Mouse (Mus musculus): Measurements from ENCODE around the gene Gm9887. TPM values are rescaled to one million over a fixed set of nuclear protein-coding genes. Genes with fewer than 3 reads are reported as not detected.

The Gm9887 gene
- polyA plus RNA-seq, 2 experiments = 0.53 to 1.4 TPM

- no peak overlapping the region for H3K27ac ChIP-seq (replicated peaks; ENCODE audit: low read depth, low read length)
- 60% methylated on average over 5 of the region's 5 CpGs for WGBS
- H3K9ac ChIP-seq (ENCODE audit: low read depth, low read length, severe bottlenecking) = no peak overlapping the region
- no peak overlapping the region for H3K4me2 ChIP-seq (replicated peaks; ENCODE audit: low read depth, low read length, severe bottlenecking)
- no peak overlapping the region for H3K4me3 ChIP-seq (replicated peaks; ENCODE audit: low read length)
- no peaks in the 10 kb centered on the region for H3K27me3 ChIP-seq (ENCODE audit: control insufficient read depth, insufficient read depth, low read length)
- no peak for ATAC-seq (ENCODE audit: low FRiP score, low read depth)
- H3K4me1 ChIP-seq (ENCODE audit: control insufficient read depth, insufficient read depth, low read length) = no peaks in the 10 kb centered on the region
- no peaks in the 10 kb centered on the region for H3K36me3 ChIP-seq (ENCODE audit: control insufficient read depth, insufficient read depth, low read length)
- no peak for TF ChIP-seq POLR2A (IDR thresholded peaks at IDR 0.05; ENCODE audit: borderline replicate concordance, extremely low read depth, insufficient read depth, insufficient read length)
- no peak for DNase-seq (ENCODE audit: low spot score)
- H3K9me3 ChIP-seq (ENCODE audit: control insufficient read depth, low read length) = no peaks in the 10 kb centered on the region
Measured at GRCm38 (mm10) chr12:69410767-69411166, 38.5 kb upstream of the Gm9887 start.

GRCm38 (mm10) chr12:69402594-69403167 is 30.4 kb upstream of the Gm9887 start:
- no peaks in the 10 kb centered on the region for H3K27me3 ChIP-seq (ENCODE audit: control insufficient read depth, insufficient read depth, low read length)
- no peak overlapping the region for H3K27ac ChIP-seq (replicated peaks; ENCODE audit: low read depth, low read length)
- ATAC-seq (ENCODE audit: low FRiP score, low read depth) (no peak), DNase-seq (ENCODE audit: low spot score) (no peak)
- TF ChIP-seq POLR2A (IDR thresholded peaks at IDR 0.05; ENCODE audit: borderline replicate concordance, extremely low read depth, insufficient read depth, insufficient read length) = no peak
- no peak overlapping the region for H3K4me2 ChIP-seq (replicated peaks; ENCODE audit: low read depth, low read length, severe bottlenecking)
- 0 out of 2 replicates have a peak, but pooled peaks cover 4% of the 10 kb centered on the region for H3K4me1 ChIP-seq (ENCODE audit: control insufficient read depth, insufficient read depth, low read length)
- 81% methylated on average over 13 of the region's 13 CpGs for WGBS
- no peak overlapping the region for H3K4me3 ChIP-seq (replicated peaks; ENCODE audit: low read length)
- no peaks in the 10 kb centered on the region for H3K9me3 ChIP-seq (ENCODE audit: control insufficient read depth, low read length)
- no peaks in the 10 kb centered on the region for H3K36me3 ChIP-seq (ENCODE audit: control insufficient read depth, insufficient read depth, low read length)
- H3K9ac ChIP-seq (ENCODE audit: low read depth, low read length, severe bottlenecking) = no peak overlapping the region

GRCm38 (mm10) chr12:69402100-69402499 is 29.8 kb upstream of the Gm9887 start:
- TF ChIP-seq POLR2A (IDR thresholded peaks at IDR 0.05; ENCODE audit: borderline replicate concordance, extremely low read depth, insufficient read depth, insufficient read length) = no peak
- WGBS = 37% methylated on average over 9 of the region's 9 CpGs
- Histone ChIP-seq H3K9me3 (ENCODE audit: control insufficient read depth, low read length) (no peaks in the 10 kb centered on the region), H3K4me1 (ENCODE audit: control insufficient read depth, insufficient read depth, low read length) (0 out of 2 replicates have a peak, but pooled peaks cover 4% of the 10 kb centered on the region), H3K36me3 (ENCODE audit: control insufficient read depth, insufficient read depth, low read length) (no peaks in the 10 kb centered on the region), H3K4me3 (replicated peaks; ENCODE audit: low read length) (no peak overlapping the region), H3K9ac (ENCODE audit: low read depth, low read length, severe bottlenecking) (no peak overlapping the region), H3K4me2 (replicated peaks; ENCODE audit: low read depth, low read length, severe bottlenecking) (no peak overlapping the region), H3K27ac (replicated peaks; ENCODE audit: low read depth, low read length) (no peak overlapping the region), H3K27me3 (ENCODE audit: control insufficient read depth, insufficient read depth, low read length) (no peaks in the 10 kb centered on the region)
- ATAC-seq (ENCODE audit: low FRiP score, low read depth) (no peak), DNase-seq (ENCODE audit: low spot score) (no peak)

GRCm38 (mm10) chr12:69400871-69401286 is 28.6 kb upstream of the Gm9887 start:
- 4% methylated on average over 2 of the region's 2 CpGs for WGBS
- no peaks in the 10 kb centered on the region for H3K27me3 ChIP-seq (ENCODE audit: control insufficient read depth, insufficient read depth, low read length)
- 0 out of 2 replicates have a peak, but pooled peaks cover 4% of the 10 kb centered on the region for H3K4me1 ChIP-seq (ENCODE audit: control insufficient read depth, insufficient read depth, low read length)
- H3K9me3 ChIP-seq (ENCODE audit: control insufficient read depth, low read length) = no peaks in the 10 kb centered on the region
- TF ChIP-seq POLR2A (IDR thresholded peaks at IDR 0.05; ENCODE audit: borderline replicate concordance, extremely low read depth, insufficient read depth, insufficient read length) = no peak
- no peak overlapping the region for H3K27ac ChIP-seq (replicated peaks; ENCODE audit: low read depth, low read length)
- H3K36me3 ChIP-seq (ENCODE audit: control insufficient read depth, insufficient read depth, low read length) = no peaks in the 10 kb centered on the region
- ATAC-seq (ENCODE audit: low FRiP score, low read depth) (no peak), DNase-seq (ENCODE audit: low spot score) (peak; percentile 42)
- no peak overlapping the region for H3K4me3 ChIP-seq (replicated peaks; ENCODE audit: low read length)
- no peak overlapping the region for H3K9ac ChIP-seq (ENCODE audit: low read depth, low read length, severe bottlenecking)
- H3K4me2 ChIP-seq (replicated peaks; ENCODE audit: low read depth, low read length, severe bottlenecking) = no peak overlapping the region

GRCm38 (mm10) chr12:69400367-69400766 is 28.1 kb upstream of the Gm9887 start:
- H3K9me3 ChIP-seq (ENCODE audit: control insufficient read depth, low read length) = no peaks in the 10 kb centered on the region

More at GRCm38 (mm10) chr12:69400367-69400766, 28.1 kb upstream of the Gm9887 start:
- Histone ChIP-seq H3K9ac (ENCODE audit: low read depth, low read length, severe bottlenecking) (no peak overlapping the region), H3K4me3 (replicated peaks; ENCODE audit: low read length) (no peak overlapping the region), H3K36me3 (ENCODE audit: control insufficient read depth, insufficient read depth, low read length) (no peaks in the 10 kb centered on the region), H3K27me3 (ENCODE audit: control insufficient read depth, insufficient read depth, low read length) (no peaks in the 10 kb centered on the region), H3K27ac (replicated peaks; ENCODE audit: low read depth, low read length) (no peak overlapping the region), H3K4me1 (ENCODE audit: control insufficient read depth, insufficient read depth, low read length) (0 out of 2 replicates have a peak, but pooled peaks cover 4% of the 10 kb centered on the region), H3K4me2 (replicated peaks; ENCODE audit: low read depth, low read length, severe bottlenecking) (no peak overlapping the region)
- 66% methylated on average over 4 of the region's 4 CpGs for WGBS
- DNase-seq (ENCODE audit: low spot score) (no peak), ATAC-seq (ENCODE audit: low FRiP score, low read depth) (no peak)
- TF ChIP-seq POLR2A (IDR thresholded peaks at IDR 0.05; ENCODE audit: borderline replicate concordance, extremely low read depth, insufficient read depth, insufficient read length) = no peak
